Mouse (Mus musculus) heart, postnatal 0 days (tissue): ENCODE results near the gene Anks3.

Source experiments
- CTCF ChIP-seq: IDR thresholded peaks from 2 replicates; pipeline ENCODE4 v1.5.1; 2016; ENCODE audit warnings: antibody characterized with exemption, control low read depth, low read depth
- EP300 ChIP-seq: IDR thresholded peaks from 2 replicates; pipeline ENCODE4 v1.6.1; 2016; ENCODE audit warnings: antibody characterized with exemption, low read depth

GRCm38 (mm10) chr16:4910758-4911157, 53.2 kb downstream of the Anks3 start:
- TF ChIP-seq CTCF (no peak), EP300 (no peak)
